Mouse (Mus musculus): ENCODE data around the gene Calcoco2. TPM values are rescaled to one million over a fixed set of nuclear protein-coding genes. Genes with fewer than 3 reads are reported as not detected.

Calcoco2 gene
- polyA plus RNA-seq, 1 experiment from 2014 or later: 0.20 TPM

DNA sequence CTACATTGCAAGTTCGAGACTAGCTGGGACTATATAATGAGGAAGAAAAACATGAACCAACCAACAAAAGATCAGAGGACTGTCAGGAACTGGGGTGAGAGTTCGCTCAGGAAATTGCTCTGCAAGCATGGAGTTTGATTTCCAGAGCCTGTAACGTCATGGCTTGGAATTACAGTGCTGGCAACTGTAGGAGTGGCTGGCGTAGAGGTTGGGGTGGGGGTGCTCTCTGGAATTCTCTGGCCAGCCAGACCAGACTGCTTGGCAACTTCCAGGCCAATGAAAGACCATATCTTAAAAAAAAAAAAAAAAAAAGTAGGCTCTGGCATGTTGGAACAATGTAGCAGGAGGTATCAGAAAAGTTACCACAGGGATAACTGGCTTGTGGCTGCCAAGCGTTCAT lies 31.0 kb downstream of the Calcoco2 start:
- no peak for DNase-seq (ENCODE audit: low spot score)

DNA sequence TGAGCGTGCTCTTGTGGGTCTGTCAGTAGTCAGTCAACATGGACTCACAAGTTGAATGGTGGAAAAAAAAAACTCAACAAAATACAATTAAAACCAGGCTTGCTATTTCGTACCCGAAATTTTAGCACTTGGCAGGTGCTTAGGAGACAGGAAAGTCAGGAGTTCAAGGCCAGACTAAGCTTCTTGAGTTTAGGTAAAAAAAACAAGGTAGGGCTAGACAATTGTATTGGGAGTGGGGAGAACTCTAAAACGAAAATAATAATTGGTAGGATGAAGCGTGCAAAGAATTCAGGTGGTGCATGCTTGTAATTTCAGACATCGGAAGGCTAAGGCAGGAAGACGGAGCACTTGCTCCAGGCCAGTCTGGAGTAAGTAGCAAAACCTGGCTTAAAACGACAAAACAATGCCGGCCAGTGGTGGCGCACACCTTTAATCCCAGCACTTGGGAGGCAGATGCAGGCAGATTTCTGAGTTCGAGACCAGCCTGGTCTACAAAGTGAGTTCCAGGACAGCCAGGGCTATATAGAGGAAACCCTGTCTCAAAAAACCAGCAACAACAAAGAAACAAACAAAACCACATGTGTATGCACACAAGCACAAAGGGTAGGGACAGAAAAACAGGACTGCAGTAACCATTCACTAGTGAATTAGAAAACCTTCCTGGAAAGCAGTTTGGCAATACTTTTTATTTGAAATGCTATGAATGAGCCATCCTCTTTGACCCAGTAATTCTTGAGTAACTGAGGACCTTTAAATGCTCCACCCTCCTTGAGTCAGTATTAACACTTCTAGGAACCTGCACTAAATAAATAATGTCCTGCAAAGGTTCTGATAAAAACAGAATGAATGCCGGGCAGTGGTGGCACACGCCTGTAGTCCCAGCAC lies 35.3 kb downstream of the Calcoco2 start:
- DNase-seq (ENCODE audit: low spot score): no peak

GRCm38 (mm10) chr11:96075509-96076220 lies 36.1 kb downstream of the Calcoco2 start, which contains the start of gene Atp5g1:
Atp5g1 (minus strand) TSS chr11:96075670.
- peak; percentile 99 for DNase-seq (ENCODE audit: low spot score)

- DNase-seq (ENCODE audit: low spot score): peak; percentile 9
These were observed 36.6 kb downstream of the Calcoco2 start for GRCm38 (mm10) chr11:96075177-96075508.

DNA sequence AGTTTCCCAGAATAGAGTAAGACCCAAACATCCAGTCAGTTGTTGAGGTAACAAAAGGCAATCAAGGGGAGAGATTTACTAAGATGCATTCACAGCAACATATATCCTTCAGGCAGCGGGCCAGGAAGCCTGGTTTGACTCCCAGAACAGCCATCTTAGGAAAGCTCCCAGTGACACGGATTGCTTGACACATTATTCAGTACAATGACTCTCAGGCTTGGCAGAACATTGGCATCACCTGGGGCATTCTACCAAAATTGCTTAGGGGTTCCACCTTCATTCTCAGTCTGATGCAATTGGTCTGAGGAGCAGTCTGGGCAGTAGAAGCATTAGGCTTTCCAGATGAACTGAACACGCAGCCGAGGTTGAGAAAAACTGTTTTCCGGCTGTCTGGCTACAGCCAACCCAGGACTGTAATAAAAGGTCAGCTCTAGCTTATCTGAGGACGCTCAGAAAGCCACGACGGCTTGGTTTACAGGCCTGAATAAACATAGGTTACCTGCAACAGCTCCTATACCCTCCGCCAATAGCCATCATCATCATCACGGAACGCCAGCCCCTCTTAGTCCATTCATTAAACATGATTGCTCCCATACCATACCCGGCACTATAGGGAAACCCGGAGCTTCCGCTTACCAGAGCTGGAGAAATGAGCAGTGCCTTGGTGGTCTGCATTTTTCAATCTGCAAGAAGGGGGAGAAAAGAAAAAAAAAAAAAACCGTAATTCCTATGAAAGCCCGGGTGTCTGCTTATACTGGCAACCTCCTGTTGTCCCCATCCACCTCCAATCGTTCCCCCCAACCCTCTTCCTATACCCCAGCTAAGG lies 37.2 kb downstream of the Calcoco2 start:
- DNase-seq (ENCODE audit: low spot score): no peak

DNA sequence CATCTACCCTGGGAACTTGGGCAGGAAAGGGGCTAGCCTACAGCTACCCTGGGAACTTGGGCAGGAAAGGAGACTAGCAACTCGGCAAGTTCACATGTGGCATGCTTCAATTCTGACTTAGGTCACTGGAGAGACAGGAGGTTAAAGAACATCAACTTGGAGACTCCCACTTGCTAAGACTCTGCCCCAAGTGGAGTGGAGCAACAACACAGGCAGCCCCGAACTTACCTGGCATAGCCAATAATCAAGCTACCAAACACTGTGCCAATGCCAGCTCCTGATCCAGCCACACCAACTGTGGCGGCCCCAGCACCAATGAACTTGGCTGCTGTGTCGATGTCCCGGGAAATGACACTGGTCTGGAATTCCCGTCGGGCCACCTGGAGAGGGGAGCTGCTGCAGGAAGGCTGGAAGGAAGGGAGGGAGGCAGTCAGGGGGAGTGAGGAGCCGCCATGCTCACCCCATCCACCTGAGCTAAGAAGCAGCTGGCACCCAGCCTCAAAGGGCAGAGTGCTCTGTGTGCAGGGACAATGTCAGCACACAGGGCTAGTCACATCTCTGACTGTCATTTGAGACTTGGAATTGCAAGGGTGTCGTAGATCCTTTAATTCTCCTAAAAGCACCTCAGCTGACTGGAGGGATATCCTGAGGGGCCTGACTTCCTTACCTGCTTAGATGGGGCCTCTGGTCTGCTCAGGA lies 38.3 kb downstream of the Calcoco2 start:
- DNase-seq (ENCODE audit: low spot score): no peak

DNA sequence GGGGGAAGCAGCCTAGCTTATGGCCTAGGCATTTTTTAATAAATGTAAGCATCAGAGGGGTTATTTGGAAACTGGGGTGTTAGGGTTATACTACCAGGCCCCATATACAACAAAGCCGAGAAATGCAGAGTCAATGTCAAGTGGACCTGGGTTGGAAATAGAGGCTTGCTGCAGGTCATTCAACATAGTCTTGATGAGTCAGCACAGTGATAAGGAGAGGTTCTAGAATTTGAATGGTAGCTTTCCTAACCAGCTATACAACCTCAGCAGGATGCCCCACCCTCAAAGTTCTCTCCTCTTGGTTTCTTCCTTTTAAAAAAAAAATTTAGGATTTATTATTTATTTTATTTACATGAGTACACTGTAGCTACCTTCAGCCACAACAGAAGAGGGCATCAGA lies 40.8 kb downstream of the Calcoco2 start:
- DNase-seq (ENCODE audit: low spot score): no peak

DNA sequence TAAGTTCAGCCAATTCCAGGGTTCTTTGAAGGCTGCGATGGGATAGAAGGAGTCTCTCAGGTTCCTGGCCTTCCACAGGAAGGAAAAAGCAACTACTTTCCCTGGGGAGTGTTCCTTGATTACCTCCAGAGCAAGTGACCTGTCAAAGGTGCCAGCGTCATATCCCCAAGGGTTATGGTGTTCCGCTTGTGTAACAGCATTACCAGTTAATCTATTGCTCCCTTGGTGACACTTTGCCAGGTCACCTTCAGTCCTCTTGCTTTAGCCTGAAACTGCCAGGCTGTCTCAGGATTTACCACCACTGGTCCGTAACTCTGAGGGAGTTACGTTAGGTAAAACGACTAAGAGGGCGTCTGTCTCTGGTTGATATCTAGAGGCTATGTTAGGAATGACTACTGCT lies 41.4 kb downstream of the Calcoco2 start:
- no peak for DNase-seq (ENCODE audit: low spot score)

DNA sequence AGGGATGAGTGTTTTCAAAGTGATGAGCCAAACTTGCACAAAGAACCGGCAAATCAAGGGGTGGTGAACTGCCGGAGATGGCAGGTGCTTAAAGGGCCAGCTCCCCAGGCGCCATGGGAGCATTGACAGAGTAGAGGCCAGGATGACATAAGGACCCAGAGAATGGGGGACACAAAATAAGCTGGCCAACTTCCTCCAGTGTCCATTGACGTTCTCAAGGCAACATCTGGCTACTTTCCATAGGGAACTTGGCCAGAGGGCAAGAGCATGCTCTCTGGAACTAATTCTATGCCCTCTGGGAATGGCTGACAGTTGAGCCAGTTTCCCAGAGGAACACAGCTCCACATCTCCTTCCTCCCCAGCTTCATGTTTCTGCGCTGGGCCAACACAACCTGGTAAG lies 43.5 kb downstream of the Calcoco2 start:
- no peak for DNase-seq (ENCODE audit: low spot score)

DNA sequence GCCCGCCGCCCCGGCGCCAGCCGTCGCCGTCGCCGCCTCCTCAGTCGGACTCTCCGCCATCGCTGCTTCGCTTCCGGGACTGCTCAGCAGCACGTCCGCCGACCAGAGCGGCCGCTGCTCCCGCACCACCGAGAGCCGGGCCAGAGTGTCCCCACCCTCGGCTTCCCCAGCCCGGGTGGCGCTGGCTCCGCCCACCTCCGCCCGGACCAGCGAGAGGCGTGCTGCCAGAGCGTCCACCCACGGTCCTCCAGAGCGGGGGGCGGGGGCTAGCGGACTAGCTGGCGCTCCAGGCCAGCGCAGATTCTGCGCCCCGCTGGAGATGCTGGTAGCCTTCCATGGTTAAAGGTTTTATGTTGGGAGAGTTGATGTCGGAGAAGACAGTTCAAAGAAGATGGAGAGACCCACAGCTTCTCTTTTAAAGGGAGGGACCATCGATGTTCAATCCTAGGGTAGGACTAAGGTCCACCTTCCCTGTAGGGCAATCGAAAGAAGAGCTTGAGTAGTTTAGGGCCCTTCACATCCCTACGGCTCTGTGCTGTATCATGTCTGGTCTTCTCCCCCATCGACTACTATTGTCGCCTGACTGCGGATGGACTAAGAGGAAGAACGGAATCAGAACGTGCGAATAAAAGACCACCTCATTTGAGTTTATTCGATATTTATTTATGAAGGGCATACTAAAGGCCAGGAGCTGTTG lies 46.4 kb downstream of the Calcoco2 start, which contains the start of gene Ube2z:
TSS of gene Ube2z (minus strand) at position 174 of the 697 bp plus-strand sequence.
- peak; percentile 90 for DNase-seq (ENCODE audit: low spot score)

- DNase-seq (ENCODE audit: low spot score): peak; percentile 51
These were observed 47.1 kb downstream of the Calcoco2 start for GRCm38 (mm10) chr11:96064521-96065214.

DNA sequence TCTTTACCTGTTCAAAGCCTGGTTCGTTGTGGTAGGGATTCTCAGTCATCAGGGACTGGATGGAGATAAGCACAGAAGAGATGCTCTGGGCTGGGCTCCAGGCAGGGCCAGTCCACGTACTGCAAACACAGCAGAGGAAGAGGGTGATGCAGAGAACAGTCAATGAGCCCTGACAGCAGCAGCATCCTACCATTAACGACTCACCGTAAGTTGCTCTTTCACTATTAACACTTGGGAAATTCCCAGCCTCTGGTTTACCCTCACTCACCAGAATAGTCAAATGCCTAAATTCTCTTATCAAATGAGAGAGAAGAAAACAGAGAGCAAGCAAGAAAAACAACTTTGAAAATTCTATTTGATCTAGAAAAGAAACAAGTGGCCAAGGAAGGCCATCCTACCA lies 53.5 kb downstream of the Calcoco2 start:
- DNase-seq (ENCODE audit: low spot score): no peak

GRCm38 (mm10) chr11:96050854-96051253 lies 60.9 kb downstream of the Calcoco2 start:
- no peak for DNase-seq (ENCODE audit: low spot score)

DNA sequence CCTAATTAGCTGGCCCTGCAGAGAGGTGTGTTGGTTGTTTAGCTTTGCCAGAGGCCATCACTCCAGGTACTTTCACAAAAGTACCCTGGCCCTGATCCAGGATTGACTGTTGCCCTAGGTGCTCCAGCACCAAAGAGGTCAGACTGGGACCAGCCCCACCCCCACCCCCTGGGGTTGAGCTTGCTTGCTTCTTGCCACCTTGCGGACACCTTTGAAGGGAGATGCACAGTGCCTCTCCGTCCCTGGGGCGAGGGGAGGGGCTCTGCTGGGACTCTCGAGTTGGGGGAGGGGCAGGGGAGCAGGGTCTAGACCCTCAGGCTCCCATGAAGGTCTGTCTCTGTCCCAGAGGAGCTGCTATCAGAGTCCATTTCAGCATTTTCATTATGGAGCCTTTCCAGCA lies 61.8 kb downstream of the Calcoco2 start:
- DNase-seq (ENCODE audit: low spot score): no peak

Other genes with a start within 250 kb of the Calcoco2 start
- gene B4galnt2, start 197.1 kb downstream of the Calcoco2 start, polyA plus RNA-seq (2015; fragmentation: Nextera tagmentation; extraction: Ambion mirVana): 1.1 and 1.2 TPM in 2 replicates
- 1.3 and 1.5 TPM in 2 replicates for gene Igf2bp1, start 106.0 kb downstream of the Calcoco2 start, polyA plus RNA-seq (2015; fragmentation: Nextera tagmentation; extraction: Ambion mirVana)
- 3.1 and 3.8 TPM in 2 replicates for gene Gip, start 87.4 kb downstream of the Calcoco2 start, polyA plus RNA-seq (2015; fragmentation: Nextera tagmentation; extraction: Ambion mirVana)
- 128 and 144 TPM in 2 replicates for gene Snf8, start 77.1 kb downstream of the Calcoco2 start, polyA plus RNA-seq (2015; fragmentation: Nextera tagmentation; extraction: Ambion mirVana)
- gene Ube2z, start 46.6 kb downstream of the Calcoco2 start, polyA plus RNA-seq (2015; fragmentation: Nextera tagmentation; extraction: Ambion mirVana): 27.1 and 28.4 TPM in 2 replicates
- gene Atp5g1, start 36.3 kb downstream of the Calcoco2 start, polyA plus RNA-seq (2015; fragmentation: Nextera tagmentation; extraction: Ambion mirVana): 610 and 662 TPM in 2 replicates
- gene Ttll6, start 21.8 kb upstream of the Calcoco2 start, polyA plus RNA-seq (2015; fragmentation: Nextera tagmentation; extraction: Ambion mirVana): 0.05 and 0.12 TPM in 2 replicates
- 0.43 and 0.54 TPM in 2 replicates for gene Hoxb13, start 82.4 kb upstream of the Calcoco2 start, polyA plus RNA-seq (2015; fragmentation: Nextera tagmentation; extraction: Ambion mirVana)
- 0.09 TPM in 1 of 2 replicates, not detected in the other for gene Hoxb9, start 159.5 kb upstream of the Calcoco2 start, polyA plus RNA-seq (2015; fragmentation: Nextera tagmentation; extraction: Ambion mirVana)
- gene Hoxb8, start 169.9 kb upstream of the Calcoco2 start, polyA plus RNA-seq (2015; fragmentation: Nextera tagmentation; extraction: Ambion mirVana): not detected in 2 replicates
- 0.19 TPM in 1 of 2 replicates, not detected in the other for gene Hoxb7, start 174.7 kb upstream of the Calcoco2 start, polyA plus RNA-seq (2015; fragmentation: Nextera tagmentation; extraction: Ambion mirVana)
- 0.10 TPM in 1 of 2 replicates, not detected in the other for gene Hoxb6, start 180.5 kb upstream of the Calcoco2 start, polyA plus RNA-seq (2015; fragmentation: Nextera tagmentation; extraction: Ambion mirVana)
- 0.15 and 0.16 TPM in 2 replicates for gene Hoxb5, start 191.4 kb upstream of the Calcoco2 start, polyA plus RNA-seq (2015; fragmentation: Nextera tagmentation; extraction: Ambion mirVana)
- 0.09 and 0.20 TPM in 2 replicates for gene Hoxb4, start 206.3 kb upstream of the Calcoco2 start, polyA plus RNA-seq (2015; fragmentation: Nextera tagmentation; extraction: Ambion mirVana)
- gene Hoxb3, start 211.4 kb upstream of the Calcoco2 start, polyA plus RNA-seq (2015; fragmentation: Nextera tagmentation; extraction: Ambion mirVana): 0.18 and 0.30 TPM in 2 replicates
- 1.3 and 1.4 TPM in 2 replicates for gene Hoxb2, start 238.6 kb upstream of the Calcoco2 start, polyA plus RNA-seq (2015; fragmentation: Nextera tagmentation; extraction: Ambion mirVana)